Mouse (Mus musculus): ENCODE measurements around the gene Inpp5a. TPM values are rescaled to one million over a fixed set of nuclear protein-coding genes. Genes with fewer than 3 reads are reported as not detected.
"Not testable (repeated sequence)": the region's sequence is repeated elsewhere in the genome, so short reads cannot be mapped to it uniquely, and the experiment has no call there.

Inpp5a gene
- total RNA-seq, 1 experiment = 11.5 TPM

DNA sequence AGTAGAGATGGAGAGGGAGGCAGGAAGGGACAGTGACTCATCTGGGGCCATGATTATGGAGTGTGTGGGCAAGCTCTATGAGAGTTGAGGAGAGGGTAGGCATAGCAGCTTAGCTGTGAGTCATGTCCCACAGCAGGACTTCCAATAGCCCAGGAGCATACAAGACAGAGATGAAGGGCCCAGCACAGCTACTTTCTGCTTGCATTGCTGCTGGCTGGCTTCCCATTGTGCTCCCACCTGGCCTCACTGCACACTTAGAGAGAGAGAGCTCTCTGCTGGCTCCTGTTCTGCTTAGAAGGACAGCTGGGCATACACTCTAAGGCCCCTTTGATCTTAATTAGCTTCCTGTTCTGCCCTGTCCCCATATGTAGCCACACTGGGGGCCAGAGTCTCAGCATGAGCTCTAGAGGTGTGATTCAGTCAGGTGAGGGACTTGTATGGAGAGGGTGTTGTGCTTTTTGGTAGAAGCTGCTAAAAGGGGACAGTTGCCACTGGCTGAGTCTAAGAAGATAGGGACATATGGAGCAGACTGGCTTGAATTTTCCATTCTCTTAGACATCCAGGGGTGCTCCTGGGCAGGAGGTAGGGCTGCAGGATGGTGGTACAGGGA lies 26.8 kb downstream of the Inpp5a start:
- no peaks in the 10 kb centered on the region for H3K4me1 ChIP-seq (ENCODE audit: control insufficient read depth in 2 of 2, insufficient read depth in 2 of 2, low read length in 2 of 2, poor library complexity in 1 of 2)
- no peak overlapping the region for H3K9ac ChIP-seq (ENCODE audit: insufficient read depth, low read depth, low read length, poor library complexity, severe bottlenecking)
- H3K9me3 ChIP-seq (ENCODE audit: control insufficient read depth, insufficient read depth, low read depth, low read length) = no peaks in the 10 kb centered on the region
- no peak for TF ChIP-seq MAFK (IDR thresholded peaks at IDR 0.05; ENCODE audit: insufficient read depth, low read depth, low read length)
- no peak for TF ChIP-seq CHD2 (IDR thresholded peaks at IDR 0.05; ENCODE audit: low read depth, low read length)
- no peak for TF ChIP-seq ZNF384 (IDR thresholded peaks at IDR 0.05; ENCODE audit: low read depth, low read length)
- TF ChIP-seq HCFC1 (IDR thresholded peaks at IDR 0.05; ENCODE audit: borderline replicate concordance, insufficient read depth, low read length) = no peak
- TF ChIP-seq ZC3H11A (IDR thresholded peaks at IDR 0.05; ENCODE audit: borderline replicate concordance, low read depth, low read length) = no peak
- in situ Hi-C loops (cut with MboI; ENCODE audit: low sequenced_read_pairs in 2 of 2, unreplicated experiment in 2 of 2) = no loop called here
- DNase-seq (ENCODE audit: low read depth, low spot score) = no peak
- H3K27ac ChIP-seq (ENCODE audit: insufficient read depth, low read depth, low read length, poor library complexity, severe bottlenecking) = no peak overlapping the region
- no peak overlapping the region for H3K4me3 ChIP-seq (ENCODE audit: insufficient read depth in 1 of 2, low read depth in 1 of 2, low read length in 2 of 2, poor library complexity in 1 of 2, severe bottlenecking in 1 of 2)
- no peaks in the 10 kb centered on the region for H3K36me3 ChIP-seq (ENCODE audit: control insufficient read depth, insufficient read depth, low read length, poor library complexity, severe bottlenecking)

DNA sequence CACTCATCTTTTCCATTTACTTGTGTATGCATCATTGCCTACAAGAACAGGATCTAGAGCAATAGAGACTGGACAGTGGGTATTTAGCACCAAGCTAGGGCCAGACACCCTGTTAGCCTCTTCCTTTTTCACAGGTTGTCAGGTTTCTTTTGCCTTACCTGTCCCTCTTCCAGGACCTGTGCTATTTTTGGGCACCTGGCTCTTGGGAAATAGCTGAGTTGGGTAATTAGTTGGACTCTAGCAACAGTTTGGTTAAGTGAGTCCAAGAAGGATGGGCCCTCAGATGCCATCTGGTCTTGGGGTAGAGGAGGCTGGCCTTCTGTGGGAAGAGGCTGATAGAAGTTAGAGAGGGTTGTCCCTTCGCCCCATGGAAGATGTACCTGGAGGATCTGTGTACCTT lies 29.5 kb downstream of the Inpp5a start:
- TF ChIP-seq MAFK (IDR thresholded peaks at IDR 0.05; ENCODE audit: insufficient read depth, low read depth, low read length) = no peak
- Histone ChIP-seq H3K4me3 (ENCODE audit: insufficient read depth in 1 of 2, low read depth in 1 of 2, low read length in 2 of 2, poor library complexity in 1 of 2, severe bottlenecking in 1 of 2) (no peak overlapping the region), H3K36me3 (ENCODE audit: control insufficient read depth, insufficient read depth, low read length, poor library complexity, severe bottlenecking) (peaks cover under 1% of the 10 kb centered on the region; the same call in 1 of the 2 replicates), H3K27ac (ENCODE audit: insufficient read depth, low read depth, low read length, poor library complexity, severe bottlenecking) (no peak overlapping the region), H3K4me1 (ENCODE audit: control insufficient read depth in 2 of 2, insufficient read depth in 2 of 2, low read length in 2 of 2, poor library complexity in 1 of 2) (no peaks in the 10 kb centered on the region), H3K9me3 (ENCODE audit: control insufficient read depth, insufficient read depth, low read depth, low read length) (no peaks in the 10 kb centered on the region), H3K9ac (ENCODE audit: insufficient read depth, low read depth, low read length, poor library complexity, severe bottlenecking) (no peak overlapping the region)
- in situ Hi-C loops (cut with MboI; ENCODE audit: low sequenced_read_pairs in 2 of 2, unreplicated experiment in 2 of 2) = no loop called here
- no peak for DNase-seq (ENCODE audit: low read depth, low spot score)

DNA sequence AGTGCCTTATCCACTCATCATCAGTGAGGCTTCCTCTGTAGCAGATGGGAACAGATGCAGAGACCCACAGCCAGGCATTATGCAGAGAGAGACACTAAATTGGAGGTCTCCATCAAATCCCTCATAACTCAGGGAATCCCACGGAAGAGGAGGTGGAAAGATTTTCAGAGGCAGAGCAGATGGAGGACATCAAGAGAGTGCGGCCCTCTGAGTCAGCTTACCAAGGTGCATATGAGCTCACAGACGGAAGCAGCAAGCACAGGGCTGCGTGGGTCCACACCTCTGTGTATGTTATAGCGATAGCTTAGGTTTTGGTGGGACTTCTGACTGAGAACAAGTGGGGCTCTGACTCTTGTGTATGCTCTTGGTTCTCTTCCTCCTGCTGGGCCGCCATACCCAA lies 33.9 kb downstream of the Inpp5a start:
- in situ Hi-C loops (cut with MboI; ENCODE audit: low sequenced_read_pairs in 2 of 2, unreplicated experiment in 2 of 2) = no loop called here

DNA sequence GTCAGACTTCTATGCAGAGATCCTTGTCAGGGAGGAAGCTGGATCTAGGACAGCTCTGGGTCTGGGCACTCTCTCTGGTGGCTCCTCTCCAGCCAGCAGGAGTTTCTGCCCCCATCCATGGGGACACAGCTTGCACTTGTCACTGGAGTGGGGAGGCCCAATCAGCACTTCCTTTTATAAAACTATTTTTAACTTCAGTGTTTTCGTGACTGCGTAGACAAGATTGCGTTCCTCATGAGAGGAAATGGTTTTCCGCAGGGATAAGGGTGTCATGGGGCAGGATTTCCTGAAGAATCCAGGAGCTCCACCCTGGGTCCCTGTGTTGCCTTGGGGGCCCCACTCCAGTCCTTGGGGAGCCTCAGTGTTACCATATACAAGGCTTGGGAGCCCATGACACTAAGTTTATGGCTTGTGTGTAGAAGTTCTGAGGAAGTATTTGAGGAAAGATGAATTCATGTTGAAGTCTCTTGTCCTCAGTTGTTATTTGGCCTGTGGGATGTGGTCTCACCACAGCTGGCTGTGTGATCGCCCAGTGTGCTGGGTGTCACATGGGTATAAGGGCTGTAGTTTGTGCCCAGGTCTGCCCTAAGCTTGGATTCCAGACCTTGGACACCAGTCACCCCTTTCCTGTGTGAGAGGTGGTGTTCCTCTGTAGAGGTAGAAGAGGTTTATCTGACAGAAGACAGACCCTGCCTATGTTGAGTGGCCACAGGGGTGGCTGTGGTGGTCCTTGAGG lies 45.4 kb downstream of the Inpp5a start:
- Histone ChIP-seq H3K9me3 (ENCODE audit: control insufficient read depth, insufficient read depth, low read depth, low read length) (no peaks in the 10 kb centered on the region), H3K4me1 (ENCODE audit: control insufficient read depth in 2 of 2, insufficient read depth in 2 of 2, low read length in 2 of 2, poor library complexity in 1 of 2) (no peaks in the 10 kb centered on the region), H3K9ac (ENCODE audit: insufficient read depth, low read depth, low read length, poor library complexity, severe bottlenecking) (no peak overlapping the region), H3K4me3 (ENCODE audit: insufficient read depth in 1 of 2, low read depth in 1 of 2, low read length in 2 of 2, poor library complexity in 1 of 2, severe bottlenecking in 1 of 2) (no peak overlapping the region), H3K27ac (ENCODE audit: insufficient read depth, low read depth, low read length, poor library complexity, severe bottlenecking) (no peak overlapping the region), H3K36me3 (ENCODE audit: control insufficient read depth, insufficient read depth, low read length, poor library complexity, severe bottlenecking) (no peaks in the 10 kb centered on the region)
- TF ChIP-seq ZC3H11A (IDR thresholded peaks at IDR 0.05; ENCODE audit: borderline replicate concordance, low read depth, low read length) (no peak), ZNF384 (IDR thresholded peaks at IDR 0.05; ENCODE audit: low read depth, low read length) (no peak), MAFK (IDR thresholded peaks at IDR 0.05; ENCODE audit: insufficient read depth, low read depth, low read length) (no peak)
- in situ Hi-C loops (cut with MboI; ENCODE audit: low sequenced_read_pairs in 2 of 2, unreplicated experiment in 2 of 2) = no loop called here
- no peak for DNase-seq (ENCODE audit: low read depth, low spot score)

More for the DNA sequence above, 33.9 kb downstream of the Inpp5a start:
- Histone ChIP-seq H3K36me3 (ENCODE audit: control insufficient read depth, insufficient read depth, low read length, poor library complexity, severe bottlenecking) (peaks cover 7% of the 10 kb centered on the region; the same call in 1 of the 2 replicates), H3K9me3 (ENCODE audit: control insufficient read depth, insufficient read depth, low read depth, low read length) (peaks cover 1% of the 10 kb centered on the region; the same call in 1 of the 2 replicates), H3K27ac (ENCODE audit: insufficient read depth, low read depth, low read length, poor library complexity, severe bottlenecking) (no peak overlapping the region), H3K9ac (ENCODE audit: insufficient read depth, low read depth, low read length, poor library complexity, severe bottlenecking) (no peak overlapping the region), H3K4me1 (ENCODE audit: control insufficient read depth in 2 of 2, insufficient read depth in 2 of 2, low read length in 2 of 2, poor library complexity in 1 of 2) (no peaks in the 10 kb centered on the region), H3K4me3 (ENCODE audit: insufficient read depth in 1 of 2, low read depth in 1 of 2, low read length in 2 of 2, poor library complexity in 1 of 2, severe bottlenecking in 1 of 2) (no peak overlapping the region)
- TF ChIP-seq ZC3H11A (IDR thresholded peaks at IDR 0.05; ENCODE audit: borderline replicate concordance, low read depth, low read length) = no peak
- no peak for TF ChIP-seq HCFC1 (IDR thresholded peaks at IDR 0.05; ENCODE audit: borderline replicate concordance, insufficient read depth, low read length)
- TF ChIP-seq MAFK (IDR thresholded peaks at IDR 0.05; ENCODE audit: insufficient read depth, low read depth, low read length) = no peak
- TF ChIP-seq ZNF384 (IDR thresholded peaks at IDR 0.05; ENCODE audit: low read depth, low read length) = no peak
- no peak for TF ChIP-seq CHD2 (IDR thresholded peaks at IDR 0.05; ENCODE audit: low read depth, low read length)
- no peak for DNase-seq (ENCODE audit: low read depth, low spot score)

DNA sequence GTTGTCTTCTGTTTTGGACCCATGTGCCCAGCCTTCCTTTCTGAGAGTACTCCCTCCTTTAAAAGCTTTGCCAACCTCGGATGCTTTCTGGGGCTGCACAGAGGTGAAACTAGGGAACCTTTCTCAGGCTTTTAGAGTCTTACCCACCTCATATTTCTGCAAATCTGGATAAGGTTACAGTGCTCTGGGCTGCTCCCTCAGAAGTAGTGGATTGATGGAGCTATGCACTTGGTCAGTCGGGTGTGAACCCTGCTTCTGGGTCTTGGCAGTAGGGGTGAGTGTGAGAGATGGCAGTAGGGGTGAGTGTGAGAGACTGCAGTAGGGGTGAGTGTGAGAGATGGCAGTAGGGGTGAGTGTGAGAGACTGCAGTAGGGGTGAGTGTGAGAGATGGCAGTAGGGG lies 46.0 kb downstream of the Inpp5a start:
- in situ Hi-C loops (cut with MboI; ENCODE audit: low sequenced_read_pairs in 2 of 2, unreplicated experiment in 2 of 2); H3K4me3 ChIP-seq (ENCODE audit: insufficient read depth in 1 of 2, low read depth in 1 of 2, low read length in 2 of 2, poor library complexity in 1 of 2, severe bottlenecking in 1 of 2); H3K4me1 ChIP-seq (ENCODE audit: control insufficient read depth in 2 of 2, insufficient read depth in 2 of 2, low read length in 2 of 2, poor library complexity in 1 of 2); DNase-seq (ENCODE audit: low read depth, low spot score); H3K36me3 ChIP-seq (ENCODE audit: control insufficient read depth, insufficient read depth, low read length, poor library complexity, severe bottlenecking); H3K9ac ChIP-seq (ENCODE audit: insufficient read depth, low read depth, low read length, poor library complexity, severe bottlenecking); H3K27ac ChIP-seq (ENCODE audit: insufficient read depth, low read depth, low read length, poor library complexity, severe bottlenecking); H3K9me3 ChIP-seq (ENCODE audit: control insufficient read depth, insufficient read depth, low read depth, low read length): not testable (repeated sequence)

All from ES-E14 (cell line).